Mouse (Mus musculus) small intestine, adult 2 months (tissue): Measurements from ENCODE around the gene Spaca3.

ENCODE experiments used
- CTCF ChIP-seq: fragments of 200-500 bp; IDR thresholded peaks from 2 replicates; pipeline ENCODE4 v1.5.1; 2012; ENCODE audit warnings: low read depth, mild to moderate bottlenecking, control low read depth, inconsistent platforms, low read length, moderate library complexity, mixed read lengths; ENCODE audit not compliant: insufficient replicate concordance, insufficient read length; ENCODE audit errors: extremely low read depth
- POLR2A ChIP-seq: fragments of 200-500 bp; IDR thresholded peaks from 2 replicates; pipeline ENCODE4 v1.6.1; 2012; ENCODE audit warnings: low read depth, mild to moderate bottlenecking, control low read depth, inconsistent platforms, low read length, moderate library complexity

GRCm38 (mm10) chr11:80906456-80906855 is 48.3 kb downstream of the Spaca3 start:
- TF ChIP-seq POLR2A (no peak), CTCF (peak; percentile 66; the same call in 1 of the 2 replicates)
